Mouse (Mus musculus) urinary bladder, adult 18-20 months (tissue): ENCODE results near the gene Prrt3.

Experiments used
- DNase-seq, 2 experiments: peaks; one replicate each; pipeline ENCODE4 v3.0.0; 2022; ENCODE audit warnings: low spot score in 2 of 2, mixed read lengths in 2 of 2

Prrt3 gene

GRCm38 (mm10) chr6:113444207-113444965 lies 57.3 kb downstream of the Prrt3 start:
- no peak for DNase-seq
